Mouse (Mus musculus) lung, postnatal 14 days (tissue): ENCODE data around the gene Utp20.

Source experiments
- DNase-seq: peaks from one replicate; pipeline ENCODE4 v3.0.0; 2021

The Utp20 gene

GRCm38 (mm10) chr10:88714744-88715143 lies 111.9 kb downstream of the Utp20 start:
- DNase-seq: no peak

GRCm38 (mm10) chr10:88712359-88712758 lies 114.2 kb downstream of the Utp20 start:
- no peak for DNase-seq

- DNase-seq: no peak
Observed at GRCm38 (mm10) chr10:88708671-88709523, 117.7 kb downstream of the Utp20 start.

GRCm38 (mm10) chr10:88700938-88701337 lies 125.7 kb downstream of the Utp20 start:
- no peak for DNase-seq
